Mouse (Mus musculus) ES-Bruce4 (cell line): ENCODE measurements at regions not wholly inside any gene's neighbourhood (a gene's known extent, or its start where the extent isn't known, plus 50 kb on each side); places are given as distances from the start of the nearest gene placed in this dataset.

ENCODE experiments used
- H3K27ac ChIP-seq: 2 replicates; pipeline ENCODE4 v1.5.1; 2012; ENCODE audit warnings: low read length, inconsistent platforms; ENCODE audit not compliant: insufficient read depth
- H3K27me3 ChIP-seq: 2 replicates; pipeline ENCODE4 v1.6.1; 2012; ENCODE audit warnings: mild to moderate bottlenecking, low read length, inconsistent platforms; ENCODE audit not compliant: control insufficient read depth, poor library complexity, insufficient read depth, severe bottlenecking
- H3K36me3 ChIP-seq: 2 replicates; pipeline ENCODE4 v1.6.1; 2012; ENCODE audit warnings: inconsistent platforms, mild to moderate bottlenecking, low read length, moderate library complexity; ENCODE audit not compliant: control insufficient read depth, poor library complexity, insufficient read depth, severe bottlenecking
- H3K4me1 ChIP-seq: one replicate; pipeline ENCODE4 v1.8.1; 2011; ENCODE audit warnings: low read length; ENCODE audit not compliant: control insufficient read depth, insufficient read depth
- H3K4me3 ChIP-seq: 2 replicates; pipeline ENCODE4 v1.5.1; 2011; ENCODE audit warnings: low read depth, mild to moderate bottlenecking, low read length
- H3K9ac ChIP-seq: 2 replicates; pipeline ENCODE4 v1.6.1; 2012; ENCODE audit warnings: low read depth, mild to moderate bottlenecking, inconsistent platforms; ENCODE audit not compliant: poor library complexity, severe bottlenecking
- H3K9me3 ChIP-seq: replicated peaks from 2 replicates; pipeline ENCODE4 v1.6.1; 2012; ENCODE audit warnings: mild to moderate bottlenecking, low read length, inconsistent platforms; ENCODE audit not compliant: control insufficient read depth, poor library complexity, insufficient read depth, severe bottlenecking
- CTCF ChIP-seq: IDR thresholded peaks from one replicate; pipeline ENCODE4 v1.8.1; 2011; ENCODE audit warnings: low read depth, low read length
- EP300 ChIP-seq: IDR thresholded peaks from 2 replicates; pipeline ENCODE4 v1.6.1; 2011; ENCODE audit warnings: low read depth, low read length; ENCODE audit not compliant: insufficient read depth
- POLR2A ChIP-seq: IDR thresholded peaks from one replicate; pipeline ENCODE4 v1.8.1; 2011; ENCODE audit warnings: low read length; ENCODE audit not compliant: insufficient read depth

- TF ChIP-seq CTCF (no peak), EP300 (no peak), POLR2A (no peak)
- H3K36me3 ChIP-seq: no peaks in the 10 kb centered on the region
- no peak overlapping the region for H3K27ac ChIP-seq
- no peak overlapping the region for H3K4me3 ChIP-seq
- no peaks in the 10 kb centered on the region for H3K27me3 ChIP-seq
- no peaks in the 10 kb centered on the region for H3K4me1 ChIP-seq
- no peaks in the 10 kb centered on the region for H3K9me3 ChIP-seq
- H3K9ac ChIP-seq: no peak overlapping the region
Observed at GRCm38 (mm10) chr13:28730059-28730580, 223.4 kb downstream of the Sox4 start.

GRCm38 (mm10) chr13:28728768-28729167 is 224.7 kb downstream of the Sox4 start:
- H3K27ac ChIP-seq: no peak overlapping the region
- no peak overlapping the region for H3K9ac ChIP-seq
- H3K4me1 ChIP-seq: no peaks in the 10 kb centered on the region
- no peak for TF ChIP-seq CTCF
- TF ChIP-seq POLR2A: no peak
- TF ChIP-seq EP300: no peak
- H3K4me3 ChIP-seq: no peak overlapping the region
- H3K9me3 ChIP-seq: no peaks in the 10 kb centered on the region
- no peaks in the 10 kb centered on the region for H3K36me3 ChIP-seq
- H3K27me3 ChIP-seq: no peaks in the 10 kb centered on the region

- H3K4me1 ChIP-seq: no peaks in the 10 kb centered on the region
- no peak overlapping the region for H3K9ac ChIP-seq
- no peaks in the 10 kb centered on the region for H3K9me3 ChIP-seq
- H3K27ac ChIP-seq: no peak overlapping the region
- no peak for TF ChIP-seq POLR2A
- TF ChIP-seq EP300: no peak
- no peak for TF ChIP-seq CTCF
- no peak overlapping the region for H3K4me3 ChIP-seq
- H3K36me3 ChIP-seq: no peaks in the 10 kb centered on the region
- no peaks in the 10 kb centered on the region for H3K27me3 ChIP-seq
Observed at GRCm38 (mm10) chr13:28724300-28724699, 229.2 kb downstream of the Sox4 start.

GRCm38 (mm10) chr13:28722074-28722473 is 231.4 kb downstream of the Sox4 start:
- TF ChIP-seq EP300 (no peak), POLR2A (no peak), CTCF (no peak)
- no peaks in the 10 kb centered on the region for H3K9me3 ChIP-seq
- no peaks in the 10 kb centered on the region for H3K36me3 ChIP-seq
- no peaks in the 10 kb centered on the region for H3K27me3 ChIP-seq
- no peak overlapping the region for H3K4me3 ChIP-seq
- no peak overlapping the region for H3K9ac ChIP-seq
- H3K27ac ChIP-seq: no peak overlapping the region
- H3K4me1 ChIP-seq: no peaks in the 10 kb centered on the region

GRCm38 (mm10) chr13:28721548-28721981 is 231.9 kb downstream of the Sox4 start:
- Histone ChIP-seq H3K36me3 (no peaks in the 10 kb centered on the region), H3K4me1 (no peaks in the 10 kb centered on the region), H3K4me3 (no peak overlapping the region), H3K27me3 (no peaks in the 10 kb centered on the region), H3K27ac (no peak overlapping the region), H3K9me3 (no peaks in the 10 kb centered on the region), H3K9ac (no peak overlapping the region)
- TF ChIP-seq POLR2A (no peak), EP300 (no peak), CTCF (no peak)

GRCm38 (mm10) chr13:28720639-28721239 is 232.8 kb downstream of the Sox4 start:
- no peaks in the 10 kb centered on the region for H3K36me3 ChIP-seq
- H3K27ac ChIP-seq: no peak overlapping the region
- no peak overlapping the region for H3K9ac ChIP-seq
- H3K4me3 ChIP-seq: no peak overlapping the region
- H3K9me3 ChIP-seq: no peaks in the 10 kb centered on the region
- H3K4me1 ChIP-seq: no peaks in the 10 kb centered on the region
- no peaks in the 10 kb centered on the region for H3K27me3 ChIP-seq
- TF ChIP-seq EP300: no peak
- TF ChIP-seq CTCF: no peak
- TF ChIP-seq POLR2A: no peak
